Mouse (Mus musculus): ENCODE measurements around the gene 4930555G01Rik.
"Not testable (repeated sequence)": the region's sequence is repeated elsewhere in the genome, so short reads cannot be mapped to it uniquely, and the experiment has no call there.

Gene 4930555G01Rik

DNA sequence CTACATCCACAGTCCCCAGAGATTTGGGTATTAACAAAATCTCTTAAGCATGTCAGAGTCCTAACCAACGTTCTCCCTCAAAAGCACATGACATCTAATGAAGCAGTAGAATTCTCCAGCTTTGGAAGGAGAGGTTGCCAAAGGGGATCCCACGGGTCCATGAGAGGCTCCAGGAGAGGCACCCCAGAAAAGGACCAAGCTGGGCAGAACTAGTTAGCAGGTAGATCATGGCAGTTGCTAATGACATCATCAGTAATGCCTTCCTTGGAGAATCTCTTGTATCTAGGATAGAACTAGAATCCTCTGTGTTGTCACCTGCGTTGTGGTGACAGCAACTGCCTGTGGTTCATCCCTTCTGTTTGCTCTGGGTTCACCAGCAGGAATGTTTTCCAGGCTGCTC is at the start of gene 4930555G01Rik:
TSS of gene 4930555G01Rik (plus strand) at position 301 of the 400 bp plus-strand sequence.
- DNase-seq, result not testable (repeated sequence)

GRCm38 (mm10) chr14:5015591-5015990 is 34.8 kb upstream of the 4930555G01Rik start, which contains the start of gene Gm3298:
TSS of gene Gm3298 (plus strand) at chr14:5015891.
- not testable (repeated sequence) for DNase-seq

DNA sequence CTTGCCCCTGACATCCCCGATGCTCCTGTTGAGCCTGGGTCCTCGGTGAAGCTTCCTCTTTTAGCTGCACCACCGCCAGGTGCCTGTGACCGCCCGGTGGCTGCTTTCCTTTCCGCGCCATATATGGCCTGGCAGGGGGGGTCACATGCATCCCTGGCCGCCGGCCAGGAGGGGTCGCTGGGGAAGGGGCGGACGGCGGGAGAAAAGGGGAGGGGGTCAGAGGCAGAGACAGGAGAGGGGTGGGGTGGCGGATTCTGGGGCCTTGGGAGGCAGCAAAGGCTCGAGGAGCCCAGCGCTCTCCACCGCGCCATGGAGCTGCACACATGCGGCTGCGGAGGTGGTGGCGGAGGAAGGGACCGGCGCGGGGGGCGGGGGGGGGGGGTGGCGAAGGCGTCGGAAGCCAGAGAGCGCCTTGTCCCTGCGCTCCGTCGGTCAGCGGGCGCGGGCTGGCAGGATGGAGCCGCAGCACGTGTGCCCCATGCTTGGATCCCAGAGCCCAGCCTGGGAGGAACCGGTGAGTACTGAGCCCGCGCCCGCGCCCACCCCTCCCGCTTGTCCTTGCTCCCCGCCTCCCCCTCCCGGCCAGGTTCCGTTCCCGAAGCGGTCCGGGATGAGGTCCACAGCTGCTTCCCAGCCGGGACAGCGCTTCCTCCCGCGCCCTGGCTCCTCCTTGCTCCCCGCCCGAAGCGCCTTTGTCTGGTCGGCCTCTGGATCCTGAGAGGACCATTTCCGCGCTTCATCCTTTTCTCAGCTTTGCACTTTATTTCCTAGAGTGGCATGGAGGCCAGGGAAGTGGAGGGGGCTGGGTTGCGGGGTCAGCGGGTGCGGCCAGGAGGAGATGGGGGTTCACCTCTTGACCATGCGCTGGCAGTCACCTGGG is 20.4 kb downstream of the 4930555G01Rik start, which contains the start of gene Gm8281:
TSS of gene Gm8281 (plus strand) at position 430 of the 880 bp plus-strand sequence.
- DNase-seq, result peak; percentile 54

All from embryo, embryonic 11 days (tissue).